Mouse (Mus musculus): ENCODE results near the gene Pum2. TPM values are rescaled to one million over a fixed set of nuclear protein-coding genes. Genes with fewer than 3 reads are reported as not detected.
A peak's percentile ranks its signal among the peaks of the same experiment; 100 is the strongest.

The Pum2 gene
- polyA plus RNA-seq, 1 experiment from 2014 or later: 71.9 TPM

GRCm38 (mm10) chr12:8786476-8786875 is 112.5 kb downstream of the Pum2 start:
- Histone ChIP-seq H3K4me1 (ENCODE audit: control insufficient read depth, insufficient read depth, low read length) (peaks cover 16% of the 10 kb centered on the region), H3K9ac (ENCODE audit: low read depth, low read length) (no peak overlapping the region), H3K27me3 (ENCODE audit: control insufficient read depth, insufficient read depth, low read length) (no peaks in the 10 kb centered on the region), H3K4me2 (replicated peaks; ENCODE audit: low read depth, low read length) (no peak overlapping the region), H3K36me3 (ENCODE audit: control insufficient read depth, insufficient read depth, low read length) (peaks cover 21% of the 10 kb centered on the region), H3K4me3 (ENCODE audit: low read length) (no peak overlapping the region), H3K27ac (ENCODE audit: low read depth, low read length) (no peak overlapping the region), H3K9me3 (ENCODE audit: control insufficient read depth, low read length) (no peaks in the 10 kb centered on the region)
- ATAC-seq (ENCODE audit: low FRiP score, low TSS enrichment): no peak
- 49% methylated on average over 5 of the region's 5 CpGs for WGBS

GRCm38 (mm10) chr12:8786984-8787730 is 113.2 kb downstream of the Pum2 start:
- ATAC-seq (ENCODE audit: low FRiP score, low TSS enrichment): no peak
- 87% methylated on average over 12 of the region's 12 CpGs for WGBS
- Histone ChIP-seq H3K27me3 (ENCODE audit: control insufficient read depth, insufficient read depth, low read length) (no peaks in the 10 kb centered on the region), H3K36me3 (ENCODE audit: control insufficient read depth, insufficient read depth, low read length) (peaks cover 25% of the 10 kb centered on the region), H3K4me3 (ENCODE audit: low read length) (no peak overlapping the region), H3K9ac (ENCODE audit: low read depth, low read length) (no peak overlapping the region; the same call in 1 of the 2 replicates), H3K4me1 (ENCODE audit: control insufficient read depth, insufficient read depth, low read length) (peaks cover 16% of the 10 kb centered on the region), H3K9me3 (ENCODE audit: control insufficient read depth, low read length) (no peaks in the 10 kb centered on the region), H3K27ac (ENCODE audit: low read depth, low read length) (no peak overlapping the region), H3K4me2 (replicated peaks; ENCODE audit: low read depth, low read length) (no peak overlapping the region)

- ATAC-seq (ENCODE audit: low FRiP score, low TSS enrichment): no peak
- Histone ChIP-seq H3K4me3 (ENCODE audit: low read length) (no peak overlapping the region), H3K9me3 (ENCODE audit: control insufficient read depth, low read length) (no peaks in the 10 kb centered on the region), H3K36me3 (ENCODE audit: control insufficient read depth, insufficient read depth, low read length) (peaks cover 33% of the 10 kb centered on the region), H3K27ac (ENCODE audit: low read depth, low read length) (0 out of 2 replicates have a peak overlapping the region, but pooled peaks have one; percentile 24), H3K4me1 (ENCODE audit: control insufficient read depth, insufficient read depth, low read length) (peaks cover 12% of the 10 kb centered on the region), H3K4me2 (replicated peaks; ENCODE audit: low read depth, low read length) (no peak overlapping the region), H3K9ac (ENCODE audit: low read depth, low read length) (no peak overlapping the region), H3K27me3 (ENCODE audit: control insufficient read depth, insufficient read depth, low read length) (no peaks in the 10 kb centered on the region)
- 75% methylated on average over 3 of the region's 3 CpGs for WGBS
Measured at GRCm38 (mm10) chr12:8788469-8788868, 114.5 kb downstream of the Pum2 start.

GRCm38 (mm10) chr12:8790615-8791014 is 116.7 kb downstream of the Pum2 start:
- Histone ChIP-seq H3K36me3 (ENCODE audit: control insufficient read depth, insufficient read depth, low read length) (peaks cover 43% of the 10 kb centered on the region), H3K4me3 (ENCODE audit: low read length) (no peak overlapping the region), H3K9me3 (ENCODE audit: control insufficient read depth, low read length) (no peaks in the 10 kb centered on the region), H3K27ac (ENCODE audit: low read depth, low read length) (no peak overlapping the region), H3K27me3 (ENCODE audit: control insufficient read depth, insufficient read depth, low read length) (no peaks in the 10 kb centered on the region), H3K4me2 (replicated peaks; ENCODE audit: low read depth, low read length) (no peak overlapping the region), H3K9ac (ENCODE audit: low read depth, low read length) (no peak overlapping the region), H3K4me1 (ENCODE audit: control insufficient read depth, insufficient read depth, low read length) (peaks cover 12% of the 10 kb centered on the region)
- no peak for ATAC-seq (ENCODE audit: low FRiP score, low TSS enrichment)
- WGBS: 87% methylated on average over 12 of the region's 12 CpGs

GRCm38 (mm10) chr12:8793410-8794051 is 119.6 kb downstream of the Pum2 start:
- Histone ChIP-seq H3K9me3 (ENCODE audit: control insufficient read depth, low read length) (no peaks in the 10 kb centered on the region), H3K36me3 (ENCODE audit: control insufficient read depth, insufficient read depth, low read length) (peaks cover 43% of the 10 kb centered on the region), H3K4me1 (ENCODE audit: control insufficient read depth, insufficient read depth, low read length) (peaks cover 3% of the 10 kb centered on the region), H3K27ac (ENCODE audit: low read depth, low read length) (no peak overlapping the region), H3K4me3 (ENCODE audit: low read length) (no peak overlapping the region), H3K27me3 (ENCODE audit: control insufficient read depth, insufficient read depth, low read length) (no peaks in the 10 kb centered on the region), H3K4me2 (replicated peaks; ENCODE audit: low read depth, low read length) (no peak overlapping the region), H3K9ac (ENCODE audit: low read depth, low read length) (no peak overlapping the region)
- ATAC-seq (ENCODE audit: low FRiP score, low TSS enrichment): no peak
- 87% methylated on average over 2 of the region's 2 CpGs for WGBS

GRCm38 (mm10) chr12:8797936-8798335 is 124.0 kb downstream of the Pum2 start:
- peaks cover 12% of the 10 kb centered on the region for H3K4me1 ChIP-seq (ENCODE audit: control insufficient read depth, insufficient read depth, low read length)
- no peak overlapping the region for H3K9ac ChIP-seq (ENCODE audit: low read depth, low read length)
- H3K4me3 ChIP-seq (ENCODE audit: low read length): no peak overlapping the region
- H3K27ac ChIP-seq (ENCODE audit: low read depth, low read length): peak overlapping the region; percentile 14; the same call in 1 of the 2 replicates
- ATAC-seq (ENCODE audit: low FRiP score, low TSS enrichment): no peak
- 86% methylated on average over 7 of the region's 7 CpGs for WGBS
- H3K9me3 ChIP-seq (ENCODE audit: control insufficient read depth, low read length): no peaks in the 10 kb centered on the region
- H3K4me2 ChIP-seq (replicated peaks; ENCODE audit: low read depth, low read length): no peak overlapping the region
- peaks cover 14% of the 10 kb centered on the region; the same call in 1 of the 2 replicates for H3K36me3 ChIP-seq (ENCODE audit: control insufficient read depth, insufficient read depth, low read length)
- H3K27me3 ChIP-seq (ENCODE audit: control insufficient read depth, insufficient read depth, low read length): no peaks in the 10 kb centered on the region

GRCm38 (mm10) chr12:8798486-8799020 is 124.6 kb downstream of the Pum2 start:
- Histone ChIP-seq H3K9ac (ENCODE audit: low read depth, low read length) (no peak overlapping the region), H3K4me1 (ENCODE audit: control insufficient read depth, insufficient read depth, low read length) (peaks cover 15% of the 10 kb centered on the region), H3K36me3 (ENCODE audit: control insufficient read depth, insufficient read depth, low read length) (peaks cover 9% of the 10 kb centered on the region; the same call in 1 of the 2 replicates), H3K27ac (ENCODE audit: low read depth, low read length) (peak overlapping the region; percentile 27; the same call in 1 of the 2 replicates), H3K4me2 (replicated peaks; ENCODE audit: low read depth, low read length) (no peak overlapping the region), H3K27me3 (ENCODE audit: control insufficient read depth, insufficient read depth, low read length) (no peaks in the 10 kb centered on the region), H3K9me3 (ENCODE audit: control insufficient read depth, low read length) (no peaks in the 10 kb centered on the region), H3K4me3 (ENCODE audit: low read length) (no peak overlapping the region)
- WGBS: 32% methylated on average over 9 of the region's 9 CpGs
- no peak for ATAC-seq (ENCODE audit: low FRiP score, low TSS enrichment)
